Mouse (Mus musculus) olfactory bulb, adult 2 months (tissue): ENCODE results near the gene Slc16a9.

Experiments
- CTCF ChIP-seq: fragments of 200-500 bp; IDR thresholded peaks from 2 replicates; pipeline ENCODE4 v1.5.1; 2012; ENCODE audit warnings: low read depth, mild to moderate bottlenecking, low read length, moderate library complexity; ENCODE audit not compliant: insufficient read depth
- POLR2A ChIP-seq: fragments of 200-500 bp; IDR thresholded peaks from 2 replicates; pipeline ENCODE4 v1.6.1; 2012; ENCODE audit warnings: mild to moderate bottlenecking, low read depth, low read length, moderate library complexity; ENCODE audit not compliant: insufficient read depth

- TF ChIP-seq POLR2A = no peak
- no peak for TF ChIP-seq CTCF
Measured at GRCm38 (mm10) chr10:70220971-70221370, 23.9 kb upstream of the Slc16a9 start.
